Mouse (Mus musculus) common myeloid progenitor, adult 5-6 weeks (primary cell): Measurements from ENCODE around the gene Zfp60. TPM values are rescaled to one million over a fixed set of nuclear protein-coding genes. Genes with fewer than 3 reads are reported as not detected.
"Not testable (repeated sequence)": the region's sequence is repeated elsewhere in the genome, so short reads cannot be mapped to it uniquely, and the experiment has no call there.

Experiments used
- ATAC-seq: replicated peaks from 2 replicates; pipeline ENCODE4 v1.8.0; 2016; ENCODE audit warnings: low read depth, mild to moderate bottlenecking, moderate TSS enrichment, inconsistent platforms; ENCODE audit not compliant: poor library complexity, severe bottlenecking
- total RNA-seq: library from RNA; stranded (forward); fragments of 200-1000, 187-1606 nt; gene quantifications from 2 replicates; pipeline ENCODE4 v1.2.3, GENCODE M21; 2017

Zfp60 gene
- total RNA-seq, 1 experiment from 2014 or later = 12.5 TPM

DNA sequence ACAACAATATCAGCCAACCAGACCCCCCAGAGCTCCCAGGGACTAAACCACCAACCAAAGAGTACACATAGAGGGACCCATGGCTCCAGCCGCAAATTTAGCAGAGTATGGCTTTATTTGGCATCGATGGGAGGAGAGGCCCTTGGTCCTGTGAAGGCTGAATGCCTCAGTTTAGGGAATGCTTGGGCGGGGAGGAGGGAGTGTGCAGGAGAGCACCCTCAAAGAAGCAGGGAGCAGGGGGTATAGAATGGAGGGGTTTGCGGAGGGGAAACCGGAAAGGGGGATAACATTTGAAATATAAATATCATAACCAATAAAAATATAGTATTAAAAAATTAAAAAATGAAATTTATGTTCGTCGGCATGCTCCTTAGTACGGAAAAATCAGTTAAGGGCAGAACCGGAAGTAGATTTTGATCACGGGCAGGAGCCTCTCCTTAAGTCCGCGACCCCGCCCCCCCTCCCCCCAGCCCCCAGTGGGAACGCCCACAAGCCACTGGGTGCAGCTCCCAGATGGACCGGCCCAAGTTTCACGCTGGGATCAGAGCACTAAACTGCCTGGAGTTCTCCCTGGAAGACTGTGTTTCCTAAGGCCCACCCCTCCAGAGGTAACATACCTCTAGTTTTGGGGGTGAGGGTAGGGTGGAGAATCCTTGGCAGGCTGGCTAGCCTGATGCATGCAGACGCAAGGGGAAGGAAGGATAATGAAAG is 34.1 kb downstream of the Zfp60 start:
- no peak for ATAC-seq

DNA sequence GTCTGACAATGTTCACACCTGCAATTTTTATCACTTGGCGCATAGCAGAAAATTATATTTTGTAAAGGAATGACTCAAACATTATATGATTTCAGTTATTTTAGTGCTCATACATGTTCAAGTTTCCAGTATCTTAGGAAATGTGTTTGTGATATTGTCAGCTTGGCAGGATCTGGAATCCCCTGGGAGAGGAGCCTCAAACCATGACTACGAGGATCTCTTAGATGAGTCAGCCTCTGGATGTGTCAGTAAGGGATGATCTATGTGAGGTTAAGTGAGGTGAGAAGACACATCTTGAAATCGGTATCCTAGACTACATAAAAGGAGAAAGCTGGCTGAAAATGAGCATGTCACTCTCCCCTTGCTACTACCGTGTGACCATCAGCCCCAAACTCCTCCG is 58.1 kb downstream of the Zfp60 start:
- no peak for ATAC-seq

DNA sequence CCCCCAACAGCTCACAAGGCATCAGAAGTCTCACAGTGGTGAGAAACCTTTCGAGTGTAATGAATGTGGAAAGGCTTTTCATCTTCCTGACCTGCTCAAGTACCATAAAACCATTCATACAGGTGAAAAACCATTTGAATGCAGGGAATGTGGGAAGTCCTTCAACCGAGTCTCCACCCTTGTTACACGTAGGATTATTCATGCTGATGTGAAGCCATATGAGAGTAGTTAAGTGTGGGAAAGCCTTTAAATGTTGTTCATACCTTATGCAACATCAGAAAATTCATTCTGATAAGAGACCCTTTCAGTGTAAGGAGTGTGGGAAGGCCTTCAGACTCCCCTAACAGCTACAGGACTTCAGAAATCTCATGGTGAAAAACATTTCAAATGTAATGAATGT is 62.7 kb downstream of the Zfp60 start:
- not testable (repeated sequence) for ATAC-seq

DNA sequence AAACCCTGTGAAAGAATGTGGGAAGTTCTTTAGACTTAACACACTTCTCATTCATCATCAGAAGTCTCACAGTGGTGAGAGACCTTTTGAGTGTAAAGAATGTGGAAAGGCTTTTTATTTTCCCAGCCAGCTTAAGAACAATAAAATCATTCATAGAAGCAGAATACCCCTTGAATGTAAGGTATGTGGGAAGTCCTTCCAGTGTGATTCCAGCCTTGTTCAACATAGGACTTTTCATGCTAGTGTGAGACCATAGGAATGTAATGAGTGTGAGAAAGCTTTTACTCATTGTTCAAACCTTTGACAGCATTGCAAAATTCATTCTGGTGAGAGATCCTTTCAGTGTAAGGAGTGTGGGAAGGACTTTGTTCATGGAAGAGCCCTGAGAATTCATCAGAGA is 63.4 kb downstream of the Zfp60 start:
- no peak for ATAC-seq

DNA sequence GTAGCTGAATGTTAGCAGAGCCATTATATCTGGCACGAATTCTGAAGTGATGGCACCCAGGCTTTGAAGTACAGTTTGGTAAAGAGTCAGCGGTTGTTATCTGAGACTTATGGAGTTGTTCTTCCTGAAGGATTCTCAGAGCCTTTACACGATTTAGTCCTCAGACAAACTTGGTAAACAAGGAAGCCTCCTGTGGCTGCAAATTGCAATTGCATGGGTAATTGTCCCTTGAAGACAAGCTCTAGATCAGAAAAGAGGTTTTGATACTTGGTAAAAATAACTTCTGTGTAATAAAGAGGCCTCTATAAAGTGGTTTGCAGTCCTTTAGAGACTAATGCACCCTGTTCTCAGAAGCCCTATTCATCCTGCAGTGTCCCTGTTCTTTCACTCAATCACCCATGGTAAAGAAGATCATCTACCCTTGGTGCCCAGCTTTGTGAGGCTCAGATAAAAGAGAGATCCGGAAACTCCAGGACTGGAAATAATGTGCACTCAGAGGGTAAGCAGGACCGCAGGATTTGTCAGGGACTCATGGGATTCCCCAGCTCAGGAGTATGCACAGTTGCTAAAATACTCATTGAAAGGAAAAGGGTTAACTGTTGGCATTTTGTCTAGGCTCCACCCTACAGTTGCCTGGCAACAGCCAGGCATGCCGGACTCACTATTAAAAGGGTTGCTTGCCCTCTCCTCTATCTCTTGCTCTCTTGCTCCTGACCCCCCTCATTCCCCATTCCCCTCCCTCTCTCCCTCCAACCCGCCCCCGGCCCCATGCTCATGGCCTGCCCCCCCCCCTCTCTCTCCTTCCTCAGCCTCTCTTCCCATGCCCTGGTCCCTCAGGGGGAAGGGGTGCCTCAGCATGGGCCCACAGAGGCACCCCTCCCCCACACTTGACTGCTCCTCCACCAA is 67.0 kb downstream of the Zfp60 start:
- ATAC-seq = no peak

DNA sequence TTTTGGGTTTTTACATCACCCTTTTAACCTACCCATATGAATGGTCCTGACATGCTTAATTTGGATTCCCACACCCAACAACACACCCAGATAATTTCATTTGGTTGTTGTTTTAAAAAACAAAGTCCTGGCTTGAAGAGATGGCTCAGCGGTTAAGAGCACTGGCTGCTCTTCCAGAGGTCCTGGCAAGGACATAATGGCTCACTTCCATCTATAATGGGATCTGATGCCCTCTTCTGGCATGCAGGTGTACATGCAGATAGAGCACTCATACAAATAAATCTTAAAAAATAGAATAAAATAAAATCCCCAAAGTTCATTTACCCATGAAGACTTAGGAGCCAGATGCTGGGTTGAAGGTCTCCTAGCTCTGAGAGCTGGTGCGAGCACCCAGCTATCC is 69.9 kb downstream of the Zfp60 start:
- ATAC-seq = no peak

DNA sequence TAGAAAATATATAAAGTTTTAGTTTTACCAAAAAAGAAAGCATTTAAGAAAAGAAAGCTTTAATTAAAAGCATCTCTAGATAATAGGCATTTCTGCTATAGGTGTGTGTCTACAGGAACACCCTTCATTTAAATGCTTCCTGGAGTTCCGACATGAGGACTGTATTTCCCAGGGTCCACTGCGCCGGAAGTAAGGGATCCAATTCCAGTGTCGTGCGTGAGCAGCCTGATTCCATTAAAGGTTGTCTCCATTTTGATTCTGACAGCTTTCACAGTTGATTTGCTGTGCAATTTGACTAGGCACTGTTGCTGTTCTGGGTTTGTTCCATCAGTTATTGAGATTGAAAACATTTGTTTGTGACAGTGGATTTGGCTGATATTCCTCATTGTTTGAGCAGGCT is 71.8 kb downstream of the Zfp60 start:
- ATAC-seq = no peak

Other genes starting within 250 kb of the Zfp60 start
- 11.5 and 14.0 TPM in 2 replicates for gene Sertad1, start 244.5 kb upstream of the Zfp60 start, total RNA-seq
- gene Prx, start 232.1 kb upstream of the Zfp60 start, total RNA-seq = 1.2 and 1.8 TPM in 2 replicates
- gene Hipk4, start 208.1 kb upstream of the Zfp60 start, total RNA-seq = 1.1 TPM in 1 of 2 replicates, not detected in the other
- 5.5 and 6.0 TPM in 2 replicates for gene Pld3, start 178.2 kb upstream of the Zfp60 start, total RNA-seq
- gene 2310022A10Rik, start 178.2 kb upstream of the Zfp60 start, total RNA-seq = 15.0 and 18.0 TPM in 2 replicates
- 43.7 and 49.5 TPM in 2 replicates for gene Akt2, start 139.8 kb upstream of the Zfp60 start, total RNA-seq
- gene Ttc9b, start 77.5 kb upstream of the Zfp60 start, total RNA-seq = 0.29 TPM in 1 of 2 replicates, not detected in the other
- gene Map3k10, start 56.8 kb upstream of the Zfp60 start, total RNA-seq = 1.8 and 3.3 TPM in 2 replicates
- 0.63 and 0.73 TPM in 2 replicates for gene Zfp607b, start 42.0 kb upstream of the Zfp60 start, total RNA-seq
- gene Zfp626, start 75.8 kb downstream of the Zfp60 start, total RNA-seq = 6.7 and 9.8 TPM in 2 replicates
- gene Zfp59, start 107.2 kb downstream of the Zfp60 start, total RNA-seq = 5.0 and 8.3 TPM in 2 replicates
- gene Zfp607a, start 126.1 kb downstream of the Zfp60 start, total RNA-seq = 11.0 and 15.0 TPM in 2 replicates
- 3.2 and 5.0 TPM in 2 replicates for gene Zfp974, start 198.1 kb downstream of the Zfp60 start, total RNA-seq
- 18.2 and 18.6 TPM in 2 replicates for gene Zfp780b, start 247.8 kb downstream of the Zfp60 start, total RNA-seq